Mouse (Mus musculus) right cerebral cortex, postnatal 25 days (tissue): Measurements from ENCODE around the gene Cabp7.

Experiments
- DNase-seq: peaks from one replicate; pipeline ENCODE4 v3.0.0; 2022

Gene Cabp7

DNA sequence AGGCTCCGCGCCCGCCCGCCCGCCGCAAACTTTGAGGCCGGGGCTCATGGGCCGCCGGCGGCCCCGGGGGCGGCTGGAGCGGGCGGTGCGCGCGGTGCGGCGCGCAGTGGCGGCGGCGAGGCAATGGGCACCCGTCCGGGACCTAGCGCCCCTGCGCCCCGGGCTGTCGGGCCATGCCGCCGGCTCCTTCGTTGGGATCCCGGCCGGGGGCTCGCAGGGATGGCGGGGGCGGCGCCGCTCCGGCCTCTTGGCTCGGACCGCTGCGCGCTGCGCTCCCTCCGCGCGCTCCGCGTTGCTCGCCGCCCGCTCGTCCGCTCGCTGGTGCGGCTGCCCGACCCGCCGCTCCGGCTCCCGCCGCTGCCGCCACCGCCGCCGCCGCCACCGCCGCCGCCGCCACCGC lies at the start of gene Cabp7:
Gene Cabp7, minus strand, starts transcription at position 46 of the 400 bp plus-strand sequence.
- no peak for DNase-seq

DNA sequence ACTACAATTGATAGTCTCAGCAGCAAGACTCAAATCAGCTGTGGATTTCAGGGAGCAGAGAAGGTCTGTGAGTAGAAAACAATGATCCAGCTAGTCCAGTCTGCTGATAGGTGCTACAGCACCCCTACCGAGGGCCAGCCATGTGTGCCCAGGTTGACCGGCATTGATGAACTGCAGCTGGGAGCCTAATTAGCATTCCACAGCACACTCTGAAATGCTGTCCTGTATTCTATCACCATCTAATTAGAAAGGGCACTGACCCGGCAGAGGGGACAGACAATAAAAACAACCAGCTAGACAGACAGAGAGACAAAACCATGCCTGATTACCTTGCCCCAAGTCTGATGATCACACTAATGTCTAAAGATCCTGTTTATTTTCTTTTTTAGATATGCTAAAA lies 46.4 kb upstream of the Cabp7 start:
- DNase-seq, result no peak

- no peak for DNase-seq
These were observed 45.0 kb upstream of the Cabp7 start for GRCm38 (mm10) chr11:4791549-4791948.

DNA sequence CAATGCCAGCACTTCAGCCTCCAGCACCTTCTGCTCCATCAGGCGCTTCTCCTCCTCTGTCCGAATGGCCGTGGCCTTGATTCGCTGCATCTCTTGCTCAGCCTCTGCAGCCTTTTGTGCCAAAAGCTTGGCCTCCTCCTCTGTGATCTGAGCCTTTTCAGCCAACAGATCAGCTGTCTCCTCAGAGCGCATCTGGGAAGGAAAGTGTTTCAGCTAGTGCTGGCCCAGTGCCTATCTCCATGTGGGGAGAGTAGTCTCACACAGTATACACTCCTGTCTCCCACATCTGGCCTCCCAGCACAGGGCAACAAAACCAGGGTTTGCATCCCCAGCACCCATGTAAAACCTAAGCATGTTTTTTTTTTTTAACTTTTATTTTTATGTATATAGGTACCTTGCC lies 43.1 kb upstream of the Cabp7 start:
- DNase-seq, result no peak

GRCm38 (mm10) chr11:4784629-4785142 lies 38.1 kb upstream of the Cabp7 start:
- no peak for DNase-seq

DNA sequence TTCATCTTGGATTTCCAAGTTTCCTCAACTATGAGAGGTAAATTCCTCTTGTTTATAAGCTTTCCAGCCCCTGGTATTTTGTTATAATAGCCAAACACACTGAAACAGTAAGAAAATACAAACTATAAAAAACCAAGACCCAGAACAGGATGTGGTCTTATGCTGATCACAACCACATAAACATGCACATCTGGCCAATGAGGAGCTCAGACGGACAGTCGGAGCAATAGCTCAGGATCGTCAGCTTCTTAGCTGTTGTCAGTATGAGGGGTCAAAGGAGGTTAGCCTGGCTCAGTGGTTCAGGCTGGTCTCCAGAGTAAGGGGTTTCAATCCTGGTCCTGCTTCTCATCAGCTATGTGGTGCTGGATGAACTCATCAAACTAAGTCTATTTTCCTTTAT lies 36.5 kb upstream of the Cabp7 start:
- no peak for DNase-seq

DNA sequence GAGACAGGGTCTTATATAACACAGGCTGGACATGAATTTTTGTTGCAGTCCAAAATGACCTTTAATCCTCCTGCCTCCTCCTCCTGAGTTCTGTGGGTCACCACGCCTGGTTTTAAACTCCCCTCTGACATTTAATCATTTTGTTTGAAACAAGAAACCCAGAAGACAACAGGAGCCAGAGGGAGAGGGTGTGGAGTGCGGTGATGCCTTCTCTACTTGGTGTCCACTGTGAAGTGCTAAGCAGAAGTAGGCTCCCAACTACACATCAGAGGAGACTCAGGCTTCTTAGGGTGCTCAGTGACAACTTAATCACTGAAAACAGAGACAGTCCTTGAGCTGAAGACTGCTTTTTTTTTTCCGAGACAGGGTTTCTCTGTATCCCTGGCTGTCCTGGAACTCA lies 34.3 kb upstream of the Cabp7 start:
- no peak for DNase-seq

GRCm38 (mm10) chr11:4772925-4773324 lies 26.3 kb upstream of the Cabp7 start:
- DNase-seq, result no peak

GRCm38 (mm10) chr11:4771756-4772155 lies 25.2 kb upstream of the Cabp7 start:
- no peak for DNase-seq

- no peak for DNase-seq
These were observed 23.3 kb upstream of the Cabp7 start for GRCm38 (mm10) chr11:4769881-4770280.

DNA sequence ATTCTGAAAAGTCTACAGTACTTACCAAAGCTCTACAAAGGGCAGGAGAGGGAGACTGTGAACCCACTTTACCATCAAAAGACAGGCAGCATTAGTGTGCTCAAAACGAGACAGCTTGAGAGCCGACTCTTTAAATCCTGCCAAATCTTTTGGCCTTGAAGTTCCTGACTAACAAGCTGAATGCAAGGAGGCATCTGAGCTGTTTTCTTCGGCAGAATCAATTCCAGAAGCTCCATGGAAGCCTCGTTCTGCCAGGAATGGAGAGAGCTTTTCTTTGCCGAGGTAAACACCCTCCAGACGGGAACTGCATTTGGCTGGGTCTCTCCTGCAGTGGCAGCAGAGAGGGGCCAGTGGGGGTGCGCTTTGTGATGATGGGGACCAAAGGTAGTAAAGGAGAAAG lies 22.7 kb upstream of the Cabp7 start:
- DNase-seq, result no peak

- DNase-seq, result no peak
These were observed 21.8 kb upstream of the Cabp7 start for GRCm38 (mm10) chr11:4768399-4768798.

GRCm38 (mm10) chr11:4764476-4764875 lies 17.9 kb upstream of the Cabp7 start:
- no peak for DNase-seq

DNA sequence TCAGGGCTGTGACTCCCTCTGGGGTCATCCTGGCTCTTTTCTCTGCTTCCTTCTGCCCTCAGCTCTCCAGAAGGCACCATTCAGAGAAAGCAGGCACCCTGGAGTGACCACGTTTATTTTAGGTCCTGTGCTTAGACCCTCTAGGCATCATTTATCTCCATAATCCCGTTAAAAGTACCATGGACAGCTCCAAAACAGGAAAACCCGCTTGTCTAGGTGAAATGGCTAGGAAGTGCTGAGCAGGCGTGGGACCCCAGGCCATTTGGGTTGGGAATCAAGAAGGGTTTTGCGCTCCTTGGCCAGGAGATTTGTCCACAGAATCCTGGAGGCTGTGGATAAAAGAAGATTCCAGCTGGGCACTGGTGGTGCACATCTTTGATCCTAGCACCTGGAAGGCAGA lies 17.1 kb upstream of the Cabp7 start:
- no peak for DNase-seq

- no peak for DNase-seq
These were observed 15.9 kb upstream of the Cabp7 start for GRCm38 (mm10) chr11:4762511-4762910.

- DNase-seq, result no peak
These were observed 15.4 kb upstream of the Cabp7 start for GRCm38 (mm10) chr11:4761991-4762390.

DNA sequence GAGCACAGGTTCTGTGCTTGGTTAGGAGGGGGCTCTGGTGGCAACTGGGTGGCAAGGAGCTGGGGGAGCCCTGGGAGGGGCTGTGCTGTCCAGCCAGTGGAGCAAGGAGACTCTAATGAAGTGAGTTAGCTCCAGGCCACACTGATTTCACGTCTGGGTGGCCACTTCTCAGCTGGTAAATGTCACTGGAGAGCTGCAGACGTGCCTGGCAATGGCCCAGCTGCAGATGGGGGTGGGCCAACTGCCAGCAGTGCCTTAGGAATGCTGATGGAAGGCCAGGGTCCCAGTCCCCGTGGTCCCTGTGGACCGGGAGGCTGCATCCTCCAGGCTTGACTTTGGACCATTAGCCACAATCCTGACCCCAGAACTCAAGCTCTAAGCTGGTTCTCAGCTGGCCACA lies 13.9 kb upstream of the Cabp7 start:
- no peak for DNase-seq

DNA sequence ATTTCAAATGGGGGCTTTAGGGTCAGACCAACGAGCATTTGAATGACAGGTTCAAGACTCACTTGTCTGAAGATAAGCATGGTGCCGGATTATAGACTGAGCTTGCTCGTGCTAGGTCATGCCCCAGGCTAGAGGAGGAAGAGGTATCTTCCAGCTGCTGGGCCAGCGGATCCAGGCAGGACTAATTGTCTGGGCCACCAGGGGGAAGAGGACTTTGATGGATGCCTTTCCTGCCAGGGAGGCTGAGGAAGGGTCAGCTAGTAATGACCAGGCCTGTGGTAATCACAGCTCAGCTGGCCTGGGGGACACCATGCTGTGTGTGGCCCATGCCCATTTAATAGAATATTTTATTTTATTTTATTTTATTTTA lies 11.2 kb upstream of the Cabp7 start:
- no peak for DNase-seq

DNA sequence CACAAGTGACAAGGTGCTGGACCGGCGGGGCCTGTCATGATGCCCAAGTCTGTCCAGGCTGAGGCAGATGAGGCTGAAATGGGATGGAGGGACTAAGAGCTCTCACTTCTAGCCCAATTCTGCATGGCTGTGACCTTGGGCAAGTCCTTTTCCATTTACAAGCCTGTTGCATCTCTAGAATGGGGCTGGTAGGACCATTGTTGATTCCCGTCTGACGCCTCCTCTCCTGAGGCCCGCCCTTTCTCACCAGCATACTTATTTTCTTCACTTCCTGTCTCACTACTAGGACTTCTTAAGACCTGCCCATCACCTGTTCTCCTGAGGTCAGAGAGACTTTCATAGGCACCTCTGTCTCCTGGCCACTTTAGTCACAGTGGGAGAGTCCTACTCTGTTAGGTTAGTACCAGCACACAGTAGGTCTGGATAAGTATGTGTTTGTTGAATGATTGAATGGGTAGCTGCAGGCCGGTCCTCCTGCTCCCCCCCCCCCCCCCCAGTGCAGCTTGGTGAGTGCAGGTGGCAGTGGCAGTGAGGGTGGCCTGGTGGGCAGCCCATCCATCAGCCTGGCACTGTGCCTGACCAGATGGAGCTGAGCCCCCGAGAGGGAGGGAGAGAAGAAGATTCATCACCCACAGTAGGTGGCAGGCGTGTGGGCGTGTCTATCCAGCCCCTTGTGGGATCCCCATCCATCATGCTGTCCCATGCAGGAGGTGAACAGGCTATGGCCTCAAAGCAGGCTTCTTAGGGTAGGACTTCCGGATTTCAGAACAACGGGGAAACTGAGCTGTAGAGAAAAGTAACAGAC lies 10.6 kb upstream of the Cabp7 start:
- no peak for DNase-seq

DNA sequence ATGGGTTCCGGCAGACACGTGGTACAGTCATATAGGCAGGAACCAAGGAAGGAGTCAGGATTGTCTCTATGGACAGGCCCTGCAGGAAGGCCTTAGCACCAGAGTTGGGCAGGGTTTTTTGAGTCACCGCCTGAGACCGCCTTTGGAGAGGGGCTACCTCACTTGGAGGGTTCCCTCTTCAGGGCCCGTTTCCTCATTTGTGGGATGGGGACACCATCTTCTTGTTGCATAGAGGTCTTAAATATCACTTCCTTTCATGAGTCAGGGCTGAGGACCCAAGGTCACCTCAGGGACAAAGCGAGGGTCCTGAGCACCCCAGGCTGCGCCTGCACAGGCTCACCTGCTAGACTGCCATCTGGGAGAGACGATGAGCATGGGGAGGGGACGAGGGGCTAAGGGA lies 9.9 kb upstream of the Cabp7 start:
- DNase-seq, result no peak

DNA sequence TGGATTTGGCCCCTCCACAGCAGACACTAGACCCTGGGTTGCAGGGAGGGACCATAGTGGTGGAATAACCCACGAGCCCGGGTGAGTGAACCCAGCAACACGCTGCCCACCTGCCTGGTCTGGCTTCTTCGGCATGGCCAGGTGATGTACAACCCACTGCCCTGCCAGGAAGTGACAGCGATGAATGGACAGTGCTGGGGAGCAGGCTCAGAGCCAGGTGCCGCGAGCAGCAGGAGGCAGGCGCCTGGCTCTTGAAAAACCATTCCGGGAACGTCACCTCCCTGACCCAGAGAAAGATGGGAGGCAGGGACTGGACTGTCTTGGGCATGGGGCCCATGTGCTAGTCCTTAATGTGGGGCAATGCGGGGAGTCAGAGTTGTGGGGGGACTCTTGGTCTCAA lies 8.3 kb upstream of the Cabp7 start:
- DNase-seq, result no peak

DNA sequence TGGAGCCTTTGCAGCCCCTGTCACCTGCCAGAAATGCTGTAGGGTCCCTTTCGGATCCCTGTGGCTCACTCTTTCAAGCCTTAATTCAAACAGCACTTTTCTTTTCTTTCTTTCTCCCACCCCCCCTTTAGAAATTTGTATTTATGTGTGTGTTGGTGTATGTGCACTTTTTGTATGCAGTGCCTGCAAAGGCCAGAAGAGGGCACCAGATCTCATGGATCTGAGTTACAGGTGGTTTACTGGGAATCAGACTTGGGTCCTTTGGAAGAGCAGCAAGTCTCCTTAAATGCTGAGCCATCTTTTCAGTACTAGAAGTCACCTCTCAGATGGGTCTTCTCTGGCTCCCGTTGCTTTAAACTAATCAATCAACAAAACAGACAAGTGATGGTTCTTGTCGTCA lies 7.5 kb upstream of the Cabp7 start:
- no peak for DNase-seq

DNA sequence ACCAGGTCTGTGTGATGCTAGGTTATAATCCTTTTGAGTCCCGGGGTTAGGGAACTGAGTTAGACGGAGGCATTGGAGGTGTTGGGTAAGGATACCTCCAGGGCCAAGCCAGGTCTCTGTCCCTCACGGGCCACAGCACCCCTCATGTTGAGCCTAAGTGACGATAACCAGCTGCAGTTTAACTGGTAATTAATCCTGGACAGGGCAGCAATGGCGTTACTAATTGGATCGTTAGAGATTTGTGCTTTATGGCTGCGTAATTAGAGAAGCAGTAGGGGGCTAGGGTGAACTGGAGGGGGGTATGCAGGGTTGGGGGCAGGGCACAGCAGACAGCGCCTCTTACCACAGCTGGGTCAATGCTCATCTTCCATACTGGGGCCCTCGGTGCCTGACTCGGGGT lies 6.3 kb upstream of the Cabp7 start:
- no peak for DNase-seq

DNA sequence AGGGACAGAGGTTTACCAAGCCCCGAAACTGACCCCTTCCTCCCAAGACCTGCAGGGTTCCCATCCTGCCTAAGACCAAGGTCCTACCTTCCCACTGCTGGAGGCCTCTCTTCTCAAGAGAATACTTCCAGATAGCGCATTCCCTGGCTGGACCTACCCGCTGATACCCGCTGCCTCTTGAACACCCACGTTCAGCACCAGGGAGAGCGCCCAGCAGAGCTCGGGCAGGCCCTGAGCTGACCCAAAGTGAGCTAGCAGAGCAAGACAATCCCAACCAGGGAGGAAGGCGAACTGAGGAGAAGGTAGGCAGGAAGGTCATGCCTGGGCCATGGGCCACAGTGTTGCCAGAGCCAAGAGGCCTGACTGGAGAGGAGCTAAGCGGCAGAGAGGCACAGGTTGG lies 3.7 kb upstream of the Cabp7 start:
- DNase-seq, result no peak

DNA sequence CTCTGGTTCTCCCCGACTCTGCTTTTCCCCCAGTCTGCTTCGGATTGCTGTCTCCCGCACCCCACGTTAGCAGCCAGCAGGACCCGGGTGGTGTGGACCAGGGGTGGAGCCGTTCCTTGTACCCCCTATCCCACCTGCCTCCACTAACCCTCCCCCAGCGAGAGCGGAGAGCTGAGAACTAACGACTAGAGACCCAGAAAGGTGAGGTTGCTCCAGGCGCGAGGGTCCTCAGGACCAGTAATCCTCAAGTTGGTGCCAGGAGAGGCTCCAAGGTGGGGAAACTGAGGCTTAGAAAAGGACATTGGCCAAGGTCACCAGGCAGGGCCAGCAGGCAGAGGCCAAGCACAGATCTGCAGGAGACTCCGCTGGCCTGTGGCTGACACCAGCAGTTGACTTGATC lies 707 bp upstream of the Cabp7 start:
- no peak for DNase-seq
